Mouse (Mus musculus) spleen, adult 2 months (tissue): Measurements from ENCODE around the gene Fam227b. TPM values are rescaled to one million over a fixed set of nuclear protein-coding genes. Genes with fewer than 3 reads are reported as not detected.

ENCODE experiments used
- DNase-seq, 2 experiments: peaks; one replicate each; pipeline versions ENCODE4 v3.0.0 to v3.0.0-alpha.2; 2012 to 2021; ENCODE audit warnings: low spot score in 2 of 2, low read depth in 1 of 2
- H3K27ac ChIP-seq: fragments of 200-500 bp; 2 replicates; pipeline ENCODE4 v1.5.1; 2012; ENCODE audit warnings: low read length, inconsistent platforms; ENCODE audit not compliant: insufficient read depth
- H3K27me3 ChIP-seq: fragments of 200-500 bp; 2 replicates; pipeline ENCODE4 v1.6.1; 2012; ENCODE audit warnings: mild to moderate bottlenecking, moderate library complexity, low read length, inconsistent platforms; ENCODE audit not compliant: control insufficient read depth, insufficient read depth
- H3K36me3 ChIP-seq: fragments of 200-500 bp; 2 replicates; pipeline ENCODE4 v1.6.1; 2012; ENCODE audit warnings: mild to moderate bottlenecking, low read length, inconsistent platforms; ENCODE audit not compliant: control insufficient read depth, insufficient read depth
- H3K4me1 ChIP-seq: fragments of 200-500 bp; 2 replicates; pipeline ENCODE4 v1.6.1; 2011; ENCODE audit warnings: inconsistent platforms; ENCODE audit not compliant: control insufficient read depth, insufficient read depth, insufficient read length
- H3K4me3 ChIP-seq: fragments of 200-500 bp; 2 replicates; pipeline ENCODE4 v1.5.1; 2011; ENCODE audit warnings: mild to moderate bottlenecking, inconsistent platforms; ENCODE audit not compliant: insufficient read depth, insufficient read length; ENCODE audit errors: extremely low read depth
- CTCF ChIP-seq: fragments of 200-500 bp; IDR thresholded peaks from 2 replicates; pipeline ENCODE4 v1.5.1; 2011; ENCODE audit warnings: mild to moderate bottlenecking, inconsistent platforms; ENCODE audit not compliant: insufficient read depth, insufficient read length, insufficient replicate concordance; ENCODE audit errors: extremely low read depth
- POLR2A ChIP-seq: fragments of 200-500 bp; IDR thresholded peaks from 2 replicates; pipeline ENCODE4 v1.6.1; 2011; ENCODE audit warnings: low read depth, low read length, inconsistent platforms
- WGBS: fragments of 180-500 bp; shearing (Covaris S2); methylation state at CpG from one replicate; pipeline ENCODE4 v1.1.7; 2018; 5-methylcytosine and 5-hydroxymethylcytosine counted together
- polyA plus RNA-seq: library from polyadenylated mRNA; depleted of rRNA; stranded (reverse); fragments of >200 nt; gene quantifications from 2 replicates; pipeline ENCODE4 v1.2.3, GENCODE M21; 2012

The Fam227b gene
- polyA plus RNA-seq, 1 experiment, result not detected

GRCm38 (mm10) chr2:126006088-126006487, 145.7 kb downstream of the Fam227b start:
- 0 out of 2 replicates have a peak, but pooled peaks have one; percentile 17 for TF ChIP-seq CTCF
- TF ChIP-seq POLR2A, result no peak
- no peak overlapping the region for H3K27ac ChIP-seq
- H3K4me1 ChIP-seq, result no peaks in the 10 kb centered on the region
- H3K4me3 ChIP-seq, result no peak overlapping the region
- H3K36me3 ChIP-seq, result no peaks in the 10 kb centered on the region
- DNase-seq, result peak in 1 of 2 experiments; percentile 16
- H3K27me3 ChIP-seq, result no peaks in the 10 kb centered on the region
- WGBS, result 50% methylated on average over 3 of the region's 3 CpGs

GRCm38 (mm10) chr2:126002291-126002690, 149.5 kb downstream of the Fam227b start:
- H3K27ac ChIP-seq, result no peak overlapping the region
- DNase-seq, result no peak
- WGBS, result 83% methylated on average over 5 of the region's 5 CpGs

GRCm38 (mm10) chr2:125975808-125976345, 175.9 kb downstream of the Fam227b start:
- TF ChIP-seq CTCF (no peak), POLR2A (no peak)
- no peaks in the 10 kb centered on the region for H3K27me3 ChIP-seq
- WGBS, result 87% methylated on average over 5 of the region's 5 CpGs
- peaks cover 15% of the 10 kb centered on the region for H3K36me3 ChIP-seq
- no peaks in the 10 kb centered on the region for H3K4me1 ChIP-seq
- no peak overlapping the region for H3K4me3 ChIP-seq
- no peak overlapping the region for H3K27ac ChIP-seq
- no peak for DNase-seq

More at GRCm38 (mm10) chr2:126002291-126002690, 149.5 kb downstream of the Fam227b start:
- no peaks in the 10 kb centered on the region for H3K27me3 ChIP-seq
- no peak for TF ChIP-seq POLR2A
- TF ChIP-seq CTCF, result no peak
- no peaks in the 10 kb centered on the region for H3K36me3 ChIP-seq
- no peaks in the 10 kb centered on the region for H3K4me1 ChIP-seq
- H3K4me3 ChIP-seq, result no peak overlapping the region

GRCm38 (mm10) chr2:125975206-125975605, 176.6 kb downstream of the Fam227b start:
- DNase-seq, result no peak
- H3K4me1 ChIP-seq, result no peaks in the 10 kb centered on the region
- WGBS, result 94% methylated on average over 10 of the region's 10 CpGs
- H3K4me3 ChIP-seq, result no peak overlapping the region
- H3K27me3 ChIP-seq, result no peaks in the 10 kb centered on the region
- H3K27ac ChIP-seq, result no peak overlapping the region
- peaks cover 15% of the 10 kb centered on the region for H3K36me3 ChIP-seq
- TF ChIP-seq POLR2A, result no peak
- TF ChIP-seq CTCF, result no peak

- Histone ChIP-seq H3K27ac (no peak overlapping the region), H3K4me1 (no peaks in the 10 kb centered on the region), H3K27me3 (no peaks in the 10 kb centered on the region), H3K4me3 (no peak overlapping the region), H3K36me3 (peaks cover 11% of the 10 kb centered on the region)
- 91% methylated on average over 6 of the region's 6 CpGs for WGBS
- DNase-seq, result no peak
- TF ChIP-seq POLR2A (no peak), CTCF (no peak)
These were observed 178.6 kb downstream of the Fam227b start for GRCm38 (mm10) chr2:125973207-125973606.

GRCm38 (mm10) chr2:125968811-125969210, 183.0 kb downstream of the Fam227b start:
- no peak for TF ChIP-seq POLR2A
- Histone ChIP-seq H3K36me3 (no peaks in the 10 kb centered on the region), H3K4me3 (no peak overlapping the region), H3K27me3 (no peaks in the 10 kb centered on the region), H3K27ac (no peak overlapping the region), H3K4me1 (no peaks in the 10 kb centered on the region)
- no peak for DNase-seq
- WGBS, result 67% methylated on average over 1 of the region's 1 CpGs

GRCm38 (mm10) chr2:125948195-125948594, 203.6 kb downstream of the Fam227b start:
- no peak for DNase-seq
- TF ChIP-seq CTCF, result no peak
- TF ChIP-seq POLR2A, result no peak
- H3K4me3 ChIP-seq, result no peak overlapping the region
- H3K27me3 ChIP-seq, result no peaks in the 10 kb centered on the region
- peaks cover 14% of the 10 kb centered on the region for H3K36me3 ChIP-seq
- 45% methylated on average over 2 of the region's 2 CpGs for WGBS
- no peak overlapping the region for H3K27ac ChIP-seq
- no peaks in the 10 kb centered on the region for H3K4me1 ChIP-seq
